Comparison of ENCODE assay signal across 7 mouse cellular contexts in genomic region chr2:131261481-131262212, GRCm38 (mm10). TPM values are rescaled to one million over a fixed set of nuclear protein-coding genes. Genes with fewer than 3 reads are reported as not detected.
DNase-seq lines count a peak whose midpoint lies in the region; ATAC-seq lines count a peak whose summit lies in the region.

No protein-coding gene starts in this region.

- 9% methylated on average over 10 of the region's 10 CpGs for WGBS in neural tube, embryonic 11.5 days
- WGBS in embryonic facial prominence, embryonic 10.5 days: 4% methylated on average over 10 of the region's 10 CpGs
- 3% methylated on average over 10 of the region's 10 CpGs for WGBS in hindbrain, embryonic 16.5 days
- WGBS in midbrain, embryonic 15.5 days: under 1% methylated on average over 10 of the region's 10 CpGs

- H3K27me3 ChIP-seq in neural tube, embryonic 11.5 days (ENCODE audit: control insufficient read depth, insufficient read depth, low read length): no peaks in the 10 kb centered on the region
- no peaks in the 10 kb centered on the region for H3K27me3 ChIP-seq in embryonic facial prominence, embryonic 10.5 days (replicated peaks; ENCODE audit: low read depth, poor library complexity, severe bottlenecking)
- no peaks in the 10 kb centered on the region for H3K27me3 ChIP-seq in hindbrain, embryonic 16.5 days (replicated peaks; ENCODE audit: control insufficient read depth, insufficient read depth, low read length)
- H3K27me3 ChIP-seq in midbrain, embryonic 15.5 days (replicated peaks): no peaks in the 10 kb centered on the region

- DNase-seq in neural tube, embryonic 11.5 days (ENCODE audit: low spot score): no peak
- no peak for DNase-seq in neural tube, embryonic 10.5 days (ENCODE audit: extremely low spot score, low spot score)
- DNase-seq in embryonic facial prominence, embryonic 10.5 days (ENCODE audit: low spot score): no peak
- no peak for DNase-seq in cerebellum, adult 9-11 months
- no peak for DNase-seq in thymus, postnatal 25 days

- ATAC-seq in neural tube, embryonic 11.5 days (ENCODE audit: insufficient read depth, low FRiP score, low TSS enrichment): peak; percentile 79
- peak; percentile 86 for ATAC-seq in hindbrain, embryonic 16.5 days
- peak; percentile 84 for ATAC-seq in midbrain, embryonic 15.5 days (replicated peaks)

- peak overlapping the region; percentile 99 for H3K27ac ChIP-seq in neural tube, embryonic 11.5 days (ENCODE audit: low read depth, low read length)
- H3K27ac ChIP-seq in embryonic facial prominence, embryonic 10.5 days (replicated peaks): peak overlapping the region; percentile 99
- peak overlapping the region; percentile 95 for H3K27ac ChIP-seq in hindbrain, embryonic 16.5 days (ENCODE audit: low read depth, low read length)
- peak overlapping the region; percentile 99 for H3K27ac ChIP-seq in midbrain, embryonic 15.5 days

- no peaks in the 10 kb centered on the region for H3K36me3 ChIP-seq in neural tube, embryonic 11.5 days (ENCODE audit: control insufficient read depth, insufficient read depth, low read length)
- H3K36me3 ChIP-seq in embryonic facial prominence, embryonic 10.5 days (replicated peaks): peaks cover 10% of the 10 kb centered on the region; the same call in 1 of the 2 replicates
- no peaks in the 10 kb centered on the region for H3K36me3 ChIP-seq in hindbrain, embryonic 16.5 days (ENCODE audit: control insufficient read depth, insufficient read depth, low read length)
- H3K36me3 ChIP-seq in midbrain, embryonic 15.5 days (replicated peaks): no peaks in the 10 kb centered on the region

- H3K4me2 ChIP-seq in neural tube, embryonic 11.5 days (ENCODE audit: low read depth): peak overlapping the region; percentile 67
- H3K4me2 ChIP-seq in hindbrain, embryonic 16.5 days (ENCODE audit: low read length): peak overlapping the region; percentile 87
- H3K4me2 ChIP-seq in midbrain, embryonic 15.5 days: peak overlapping the region; percentile 53

- H3K4me3 ChIP-seq in neural tube, embryonic 11.5 days (ENCODE audit: low read depth, low read length): peak overlapping the region; percentile 90
- H3K4me3 ChIP-seq in embryonic facial prominence, embryonic 10.5 days: peak overlapping the region; percentile 90
- H3K4me3 ChIP-seq in hindbrain, embryonic 16.5 days (ENCODE audit: low read length): peak overlapping the region; percentile 94
- H3K4me3 ChIP-seq in midbrain, embryonic 15.5 days: peak overlapping the region; percentile 95

- H3K4me1 ChIP-seq in neural tube, embryonic 11.5 days (ENCODE audit: control insufficient read depth, insufficient read depth, low read length): peaks cover 14% of the 10 kb centered on the region
- peaks cover 36% of the 10 kb centered on the region for H3K4me1 ChIP-seq in embryonic facial prominence, embryonic 10.5 days
- peaks cover 12% of the 10 kb centered on the region for H3K4me1 ChIP-seq in hindbrain, embryonic 16.5 days (ENCODE audit: control insufficient read depth, insufficient read depth, low read depth, low read length)
- H3K4me1 ChIP-seq in midbrain, embryonic 15.5 days: peaks cover 37% of the 10 kb centered on the region

- H3K9ac ChIP-seq in neural tube, embryonic 11.5 days (ENCODE audit: low read length): peak overlapping the region; percentile 96
- peak overlapping the region; percentile 81 for H3K9ac ChIP-seq in hindbrain, embryonic 16.5 days (ENCODE audit: low read depth, low read length)
- H3K9ac ChIP-seq in midbrain, embryonic 15.5 days: peak overlapping the region; percentile 33

- no peaks in the 10 kb centered on the region for H3K9me3 ChIP-seq in neural tube, embryonic 11.5 days (ENCODE audit: control insufficient read depth, low read length)
- no peaks in the 10 kb centered on the region for H3K9me3 ChIP-seq in embryonic facial prominence, embryonic 10.5 days
- H3K9me3 ChIP-seq in hindbrain, embryonic 16.5 days (ENCODE audit: control insufficient read depth, low read length): no peaks in the 10 kb centered on the region
- H3K9me3 ChIP-seq in midbrain, embryonic 15.5 days: no peaks in the 10 kb centered on the region

RNA-seq across cellular contexts. Expression of gene Pank2, which starts 0.6 kb away (rescaled TPM):
- 58.2 and 58.5 TPM in 2 replicates for polyA plus RNA-seq in neural tube, embryonic 11.5 days (2014; fragmentation: Nextera tagmentation; extraction: Ambion mirVana)
- polyA plus RNA-seq in embryonic facial prominence, embryonic 10.5 days (2016; fragmentation: Nextera tagmentation; extraction: Ambion mirVana): 44.2 and 44.6 TPM in 2 replicates
- 20.0 and 22.8 TPM in 2 replicates for polyA plus RNA-seq in hindbrain, embryonic 16.5 days (2015; fragmentation: Nextera tagmentation; extraction: Ambion mirVana)
- 24.6 and 24.7 TPM in 2 replicates for polyA plus RNA-seq in midbrain, embryonic 15.5 days (2015; fragmentation: Nextera tagmentation; extraction: Ambion mirVana)

RNA-seq across cellular contexts. Expression of gene Mavs, which starts 27.8 kb away (rescaled TPM):
- polyA plus RNA-seq in neural tube, embryonic 11.5 days (2014; fragmentation: Nextera tagmentation; extraction: Ambion mirVana): 14.3 and 15.2 TPM in 2 replicates
- 19.4 and 20.4 TPM in 2 replicates for polyA plus RNA-seq in embryonic facial prominence, embryonic 10.5 days (2016; fragmentation: Nextera tagmentation; extraction: Ambion mirVana)
- 8.9 and 9.0 TPM in 2 replicates for polyA plus RNA-seq in hindbrain, embryonic 16.5 days (2015; fragmentation: Nextera tagmentation; extraction: Ambion mirVana)
- 5.7 and 7.6 TPM in 2 replicates for polyA plus RNA-seq in midbrain, embryonic 15.5 days (2015; fragmentation: Nextera tagmentation; extraction: Ambion mirVana)

RNA-seq across cellular contexts. Expression of gene Ap5s1, which starts 54.8 kb away (rescaled TPM):
- polyA plus RNA-seq in neural tube, embryonic 11.5 days (2014; fragmentation: Nextera tagmentation; extraction: Ambion mirVana): 27.6 and 29.0 TPM in 2 replicates
- 23.3 and 25.3 TPM in 2 replicates for polyA plus RNA-seq in embryonic facial prominence, embryonic 10.5 days (2016; fragmentation: Nextera tagmentation; extraction: Ambion mirVana)
- polyA plus RNA-seq in hindbrain, embryonic 16.5 days (2015; fragmentation: Nextera tagmentation; extraction: Ambion mirVana): 35.2 and 36.1 TPM in 2 replicates
- 36.5 and 37.5 TPM in 2 replicates for polyA plus RNA-seq in midbrain, embryonic 15.5 days (2015; fragmentation: Nextera tagmentation; extraction: Ambion mirVana)

Comparison
In these comparisons a context has a peak if more than half of its experiments do, and no peak if none do; other contexts are left out.
1. H3K9ac ChIP-seq: peak in every context shown above with its lines; median percentile 96 in neural tube, embryonic 11.5 days; 81 in hindbrain, embryonic 16.5 days; 33 in midbrain, embryonic 15.5 days.